Mouse (Mus musculus) ES-E14 (cell line): Measurements from ENCODE around the gene Chsy1. TPM values are rescaled to one million over a fixed set of nuclear protein-coding genes. Genes with fewer than 3 reads are reported as not detected.

Experiments
- DNase-seq: peaks from one replicate; pipeline ENCODE4 v3.0.0-alpha.2; 2013; ENCODE audit warnings: low read depth, low spot score
- H3K27ac ChIP-seq: 2 replicates; pipeline ENCODE4 v1.5.1; 2012; ENCODE audit warnings: low read depth, mild to moderate bottlenecking, low read length, moderate library complexity, mixed read lengths; ENCODE audit not compliant: poor library complexity, insufficient read depth, severe bottlenecking
- H3K36me3 ChIP-seq: 2 replicates; pipeline ENCODE4 v1.6.1; 2012; ENCODE audit warnings: mild to moderate bottlenecking, low read length, moderate library complexity, mixed read lengths; ENCODE audit not compliant: control insufficient read depth, poor library complexity, insufficient read depth, severe bottlenecking
- H3K4me1 ChIP-seq, 2 experiments: fragments of 150-350 bp in 1 of 2; sonication (generic) in 1 of 2; 2 replicates each; pipeline ENCODE4 v1.6.1; 2012; ENCODE audit warnings: low read length in 2 of 2, mild to moderate bottlenecking in 1 of 2, mixed read lengths in 1 of 2; ENCODE audit not compliant: control insufficient read depth in 2 of 2, insufficient read depth in 2 of 2, poor library complexity in 1 of 2
- H3K4me3 ChIP-seq, 2 experiments: fragments of 150-350 bp in 1 of 2; sonication (generic) in 1 of 2; 2 replicates each; pipeline ENCODE4 v1.5.1; 2012; ENCODE audit warnings: low read length in 2 of 2, low read depth in 1 of 2, mild to moderate bottlenecking in 1 of 2, mixed read lengths in 1 of 2; ENCODE audit not compliant: insufficient read depth in 1 of 2, poor library complexity in 1 of 2, severe bottlenecking in 1 of 2
- H3K9ac ChIP-seq: 2 replicates; pipeline ENCODE4 v1.6.1; 2012; ENCODE audit warnings: low read depth, mild to moderate bottlenecking, low read length, mixed read lengths; ENCODE audit not compliant: poor library complexity, insufficient read depth, severe bottlenecking
- H3K9me3 ChIP-seq: fragments of 150-350 bp; sonication (generic); 2 replicates; pipeline ENCODE4 v1.6.1; 2012; ENCODE audit warnings: low read depth, mild to moderate bottlenecking, low read length; ENCODE audit not compliant: control insufficient read depth, insufficient read depth
- CHD2 ChIP-seq: IDR thresholded peaks from 2 replicates; pipeline ENCODE4 v1.6.1; 2014; ENCODE audit warnings: mild to moderate bottlenecking, low read depth, low read length, inconsistent platforms
- HCFC1 ChIP-seq: IDR thresholded peaks from 2 replicates; pipeline ENCODE4 v1.6.1; 2012; ENCODE audit warnings: low read length, inconsistent platforms, borderline replicate concordance; ENCODE audit not compliant: insufficient read depth
- MAFK ChIP-seq: IDR thresholded peaks from 2 replicates; pipeline ENCODE4 v1.6.1; 2014; ENCODE audit warnings: mild to moderate bottlenecking, low read depth, low read length, inconsistent platforms; ENCODE audit not compliant: insufficient read depth
- ZC3H11A ChIP-seq: IDR thresholded peaks from 2 replicates; pipeline ENCODE4 v1.6.1; 2012; ENCODE audit warnings: low read depth, mild to moderate bottlenecking, inconsistent platforms, low read length, borderline replicate concordance
- ZNF384 ChIP-seq: IDR thresholded peaks from 2 replicates; pipeline ENCODE4 v1.6.1; 2012; ENCODE audit warnings: low read depth, low read length, inconsistent platforms
- in situ Hi-C, 2 experiments: fragments of 600-800 bp; cut with MboI; formaldehyde crosslinking; loops; one replicate each; pipeline ENCODE4 v1.15.1; 2025; ENCODE audit warnings: low sequenced_read_pairs in 2 of 2, inconsistent platforms in 1 of 2; ENCODE audit not compliant: unreplicated experiment in 2 of 2
- total RNA-seq: library from RNA; depleted of rRNA; stranded (reverse); fragments of 300-350 nt; gene quantifications from 2 replicates; pipeline ENCODE4 v1.2.3, GENCODE M21; 2012; rRNA removed

Chsy1 gene
- total RNA-seq, 1 experiment: 30.8 TPM

DNA sequence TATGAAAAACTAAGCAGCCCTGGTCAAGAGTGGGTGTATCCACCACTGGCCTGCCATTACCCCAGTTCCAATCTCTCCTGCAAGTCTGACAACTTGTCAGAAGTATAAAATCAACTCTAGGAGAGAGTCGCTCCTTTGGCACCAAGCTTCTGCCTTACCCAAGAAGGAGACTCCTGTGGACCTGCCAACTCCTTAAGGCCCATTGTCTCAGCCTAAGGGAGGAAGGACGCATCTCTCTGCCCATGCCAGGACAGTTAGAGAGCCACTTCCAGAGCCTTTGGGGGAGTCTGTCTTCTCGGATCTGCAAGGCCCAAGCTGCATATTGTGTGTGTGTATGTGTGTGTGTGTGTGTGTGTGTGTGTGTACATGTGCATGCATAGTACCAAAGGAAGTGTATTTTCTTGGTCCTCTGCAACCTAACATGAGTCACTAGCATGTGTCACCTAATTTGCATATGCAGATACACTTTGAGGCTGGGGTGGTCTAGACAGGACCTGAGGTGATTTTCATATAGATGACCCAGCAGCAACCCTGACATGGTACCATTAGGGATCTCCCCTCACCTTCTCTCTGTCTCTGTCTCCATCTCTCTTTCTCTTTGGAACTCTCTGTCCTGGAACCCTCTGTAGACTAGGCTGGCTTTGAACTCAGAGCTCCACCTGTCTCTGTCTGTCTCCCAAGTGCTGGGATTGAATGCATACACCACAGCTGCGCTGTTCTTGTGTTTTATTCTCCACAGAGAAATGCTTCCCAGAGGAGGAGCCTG lies 109.9 kb downstream of the Chsy1 start:
- in situ Hi-C loops: no loop called here
- H3K27ac ChIP-seq: no peak overlapping the region

DNA sequence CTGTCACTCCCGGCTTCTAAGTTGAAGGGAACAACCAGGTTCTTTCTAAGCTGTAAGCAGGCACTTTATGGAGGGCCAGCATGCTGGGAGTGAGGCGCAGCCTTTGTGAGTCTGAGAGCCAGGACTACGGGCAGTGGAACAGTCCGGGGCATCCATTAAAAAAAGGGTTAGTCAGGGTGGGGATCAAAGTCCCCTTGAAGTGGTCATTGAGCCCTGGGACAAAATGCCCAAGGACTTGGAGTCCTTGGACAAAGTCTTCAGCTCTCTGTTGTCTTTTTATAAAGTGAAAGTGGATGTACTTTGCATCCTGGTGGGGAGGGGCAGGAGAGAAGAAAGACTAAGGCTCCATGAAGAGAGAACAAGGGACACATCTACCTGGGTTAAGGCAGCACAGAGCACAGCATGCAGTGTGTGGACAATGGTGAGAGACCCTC lies 110.5 kb downstream of the Chsy1 start:
- in situ Hi-C loops: no loop called here
- no peak for DNase-seq
- H3K4me1 ChIP-seq: no peaks in the 10 kb centered on the region

More for the DNA sequence above, 109.9 kb downstream of the Chsy1 start:
- Histone ChIP-seq H3K9me3 (no peaks in the 10 kb centered on the region), H3K9ac (no peak overlapping the region), H3K36me3 (no peaks in the 10 kb centered on the region), H3K4me3 (no peak overlapping the region), H3K4me1 (no peaks in the 10 kb centered on the region)
- DNase-seq: no peak
- TF ChIP-seq MAFK (no peak), CHD2 (no peak)

DNA sequence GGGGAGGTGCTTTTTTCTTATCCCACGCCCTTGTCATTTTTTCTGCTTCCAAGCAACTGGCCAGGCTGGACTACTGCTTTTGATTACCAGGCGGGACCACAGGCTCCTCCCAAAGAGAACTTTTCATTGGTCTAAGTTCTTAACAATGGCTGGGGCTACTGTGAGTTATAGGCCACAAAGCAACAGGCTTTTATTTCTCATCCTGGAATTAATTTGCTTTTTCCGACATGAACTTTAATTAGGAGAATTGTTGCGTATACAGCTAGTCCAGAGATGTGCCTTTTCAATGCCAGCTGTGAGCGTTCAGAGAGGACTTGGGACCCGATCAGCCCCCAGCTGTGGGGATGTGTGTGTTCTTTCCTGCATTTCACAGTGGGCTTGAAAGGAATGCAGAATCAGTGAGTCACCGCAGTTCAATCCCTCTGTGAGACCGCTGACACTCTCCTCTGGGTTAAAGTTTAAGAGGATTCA lies 113.3 kb downstream of the Chsy1 start:
- no peak for DNase-seq
- Histone ChIP-seq H3K4me3 (no peak overlapping the region), H3K9me3 (no peaks in the 10 kb centered on the region), H3K9ac (no peak overlapping the region), H3K4me1 (no peaks in the 10 kb centered on the region), H3K27ac (no peak overlapping the region), H3K36me3 (no peaks in the 10 kb centered on the region)
- in situ Hi-C loops: no loop called here
- TF ChIP-seq ZC3H11A: no peak

More for the DNA sequence above, 110.5 kb downstream of the Chsy1 start:
- TF ChIP-seq CHD2 (no peak), MAFK (no peak), ZNF384 (no peak), HCFC1 (no peak), ZC3H11A (no peak)
- no peak overlapping the region for H3K27ac ChIP-seq
- H3K9ac ChIP-seq: no peak overlapping the region
- H3K9me3 ChIP-seq: no peaks in the 10 kb centered on the region
- no peaks in the 10 kb centered on the region for H3K36me3 ChIP-seq
- H3K4me3 ChIP-seq: no peak overlapping the region

Other genes starting within 250 kb of the Chsy1 start
- gene Pcsk6, start 247.8 kb upstream of the Chsy1 start, total RNA-seq: 62.6 and 106 TPM in 2 replicates
- not detected in 2 replicates for gene Gm45213, start 65.9 kb upstream of the Chsy1 start, total RNA-seq
- 151 and 168 TPM in 2 replicates for gene Snrpa1, start 50.5 kb upstream of the Chsy1 start, total RNA-seq
- gene Selenos, start 29.9 kb upstream of the Chsy1 start, total RNA-seq: 79.0 and 82.1 TPM in 2 replicates